Mouse (Mus musculus): ENCODE data around the gene Gm6408. TPM values are rescaled to one million over a fixed set of nuclear protein-coding genes. Genes with fewer than 3 reads are reported as not detected.
"Not testable (repeated sequence)": the region's sequence is repeated elsewhere in the genome, so short reads cannot be mapped to it uniquely, and the experiment has no call there.

Gene Gm6408
- polyA plus RNA-seq, 1 experiment from 2014 or later: not detected

DNA sequence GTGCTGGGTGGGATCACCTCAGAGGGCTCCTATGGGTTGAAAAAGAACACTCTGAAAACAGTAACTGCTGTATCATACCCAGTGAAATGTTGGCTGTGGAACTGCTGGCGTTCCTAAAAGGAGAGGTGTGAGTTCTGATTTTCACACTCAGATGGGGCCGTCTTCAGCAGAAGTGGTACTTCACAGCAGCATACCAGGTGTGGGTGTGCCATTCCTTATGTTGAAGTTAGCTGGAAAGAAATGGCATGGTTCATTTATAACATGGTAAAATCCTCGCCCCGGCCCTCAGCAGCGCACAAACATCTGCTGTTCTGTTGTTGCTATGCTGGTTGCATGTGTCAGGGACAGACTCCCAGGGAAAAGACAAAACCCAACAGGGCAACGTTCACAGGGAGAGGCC is 28.2 kb upstream of the Gm6408 start:
- Histone ChIP-seq H3K4me2 (ENCODE audit: low read depth, low read length, severe bottlenecking) (no peak overlapping the region), H3K4me3 (ENCODE audit: low read depth, low read length) (no peak overlapping the region), H3K4me1 (replicated peaks; ENCODE audit: control insufficient read depth, insufficient read depth, low read length) (no peaks in the 10 kb centered on the region), H3K9me3 (ENCODE audit: control insufficient read depth, low read length) (no peaks in the 10 kb centered on the region), H3K9ac (ENCODE audit: low read length) (no peak overlapping the region), H3K36me3 (ENCODE audit: control insufficient read depth, insufficient read depth, low read length) (no peaks in the 10 kb centered on the region), H3K27me3 (ENCODE audit: control insufficient read depth, insufficient read depth, low read length) (no peaks in the 10 kb centered on the region), H3K27ac (ENCODE audit: low read depth, low read length) (no peak overlapping the region)
- WGBS: 94% methylated on average over 6 of the region's 6 CpGs
- ATAC-seq (replicated peaks; ENCODE audit: low FRiP score) (no peak), DNase-seq (ENCODE audit: low spot score) (no peak)

- H3K9me3 ChIP-seq (ENCODE audit: control insufficient read depth, low read length): no peaks in the 10 kb centered on the region
- no peaks in the 10 kb centered on the region for H3K4me1 ChIP-seq (replicated peaks; ENCODE audit: control insufficient read depth, insufficient read depth, low read length)
- no peak overlapping the region for H3K4me3 ChIP-seq (ENCODE audit: low read depth, low read length)
- H3K9ac ChIP-seq (ENCODE audit: low read length): no peak overlapping the region
- no peak overlapping the region for H3K4me2 ChIP-seq (ENCODE audit: low read depth, low read length, severe bottlenecking)
- no peak overlapping the region for H3K27ac ChIP-seq (ENCODE audit: low read depth, low read length)
- no peak for ATAC-seq (replicated peaks; ENCODE audit: low FRiP score)
- DNase-seq (ENCODE audit: low spot score): no peak
- no peaks in the 10 kb centered on the region for H3K27me3 ChIP-seq (ENCODE audit: control insufficient read depth, insufficient read depth, low read length)
- 86% methylated on average over 8 of the region's 8 CpGs for WGBS
- no peaks in the 10 kb centered on the region; the same call in 1 of the 2 replicates for H3K36me3 ChIP-seq (ENCODE audit: control insufficient read depth, insufficient read depth, low read length)
Observed at GRCm38 (mm10) chr5:146461612-146462011, 20.2 kb upstream of the Gm6408 start.

- DNase-seq (ENCODE audit: low spot score) (no peak), ATAC-seq (replicated peaks; ENCODE audit: low FRiP score) (no peak)
- Histone ChIP-seq H3K36me3 (ENCODE audit: control insufficient read depth, insufficient read depth, low read length) (no peaks in the 10 kb centered on the region), H3K9ac (ENCODE audit: low read length) (no peak overlapping the region), H3K9me3 (ENCODE audit: control insufficient read depth, low read length) (no peaks in the 10 kb centered on the region), H3K4me3 (ENCODE audit: low read depth, low read length) (no peak overlapping the region), H3K27me3 (ENCODE audit: control insufficient read depth, insufficient read depth, low read length) (no peaks in the 10 kb centered on the region), H3K27ac (ENCODE audit: low read depth, low read length) (no peak overlapping the region), H3K4me1 (replicated peaks; ENCODE audit: control insufficient read depth, insufficient read depth, low read length) (no peaks in the 10 kb centered on the region), H3K4me2 (ENCODE audit: low read depth, low read length, severe bottlenecking) (no peak overlapping the region)
- 94% methylated on average over 19 of the region's 19 CpGs for WGBS
Observed at GRCm38 (mm10) chr5:146466663-146467062, 15.1 kb upstream of the Gm6408 start.

GRCm38 (mm10) chr5:146468311-146468710 is 13.5 kb upstream of the Gm6408 start:
- ATAC-seq (replicated peaks; ENCODE audit: low FRiP score) (no peak), DNase-seq (ENCODE audit: low spot score) (no peak)
- H3K27ac ChIP-seq (ENCODE audit: low read depth, low read length): no peak overlapping the region
- no peak overlapping the region for H3K4me3 ChIP-seq (ENCODE audit: low read depth, low read length)
- H3K9me3 ChIP-seq (ENCODE audit: control insufficient read depth, low read length): no peaks in the 10 kb centered on the region
- H3K27me3 ChIP-seq (ENCODE audit: control insufficient read depth, insufficient read depth, low read length): no peaks in the 10 kb centered on the region
- H3K4me2 ChIP-seq (ENCODE audit: low read depth, low read length, severe bottlenecking): no peak overlapping the region
- H3K4me1 ChIP-seq (replicated peaks; ENCODE audit: control insufficient read depth, insufficient read depth, low read length): no peaks in the 10 kb centered on the region
- WGBS: 89% methylated on average over 9 of the region's 9 CpGs
- H3K36me3 ChIP-seq (ENCODE audit: control insufficient read depth, insufficient read depth, low read length): no peaks in the 10 kb centered on the region
- H3K9ac ChIP-seq (ENCODE audit: low read length): no peak overlapping the region

GRCm38 (mm10) chr5:146470821-146471220 is 10.9 kb upstream of the Gm6408 start:
- DNase-seq (ENCODE audit: low spot score) (no peak), ATAC-seq (replicated peaks; ENCODE audit: low FRiP score) (no peak)
- WGBS: 87% methylated on average over 9 of the region's 9 CpGs
- Histone ChIP-seq H3K4me2 (ENCODE audit: low read depth, low read length, severe bottlenecking) (no peak overlapping the region), H3K9me3 (ENCODE audit: control insufficient read depth, low read length) (no peaks in the 10 kb centered on the region), H3K27me3 (ENCODE audit: control insufficient read depth, insufficient read depth, low read length) (no peaks in the 10 kb centered on the region), H3K27ac (ENCODE audit: low read depth, low read length) (no peak overlapping the region), H3K4me1 (replicated peaks; ENCODE audit: control insufficient read depth, insufficient read depth, low read length) (no peaks in the 10 kb centered on the region), H3K4me3 (ENCODE audit: low read depth, low read length) (no peak overlapping the region), H3K36me3 (ENCODE audit: control insufficient read depth, insufficient read depth, low read length) (no peaks in the 10 kb centered on the region), H3K9ac (ENCODE audit: low read length) (no peak overlapping the region)

DNA sequence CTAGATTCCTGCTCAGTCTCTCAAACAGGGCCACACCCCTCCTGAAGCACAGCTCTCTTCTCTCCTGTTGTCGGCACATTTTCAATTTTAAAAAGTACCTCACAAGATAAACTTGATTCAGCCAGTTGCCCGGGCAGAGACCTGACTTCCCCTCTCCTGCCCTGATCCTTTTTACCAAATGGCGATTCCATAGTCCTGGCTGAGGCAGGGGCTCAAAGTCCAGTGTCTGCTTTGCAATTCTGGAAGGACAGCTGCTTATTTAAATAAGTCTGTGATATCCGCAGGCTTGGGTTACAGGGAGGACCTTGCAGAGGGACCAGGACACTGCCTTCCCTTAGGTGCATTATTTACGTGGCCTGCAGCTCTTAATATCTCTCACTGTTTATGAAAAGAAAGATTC is 10.5 kb upstream of the Gm6408 start:
- Histone ChIP-seq H3K4me2 (ENCODE audit: low read depth, low read length, severe bottlenecking) (no peak overlapping the region), H3K4me1 (replicated peaks; ENCODE audit: control insufficient read depth, insufficient read depth, low read length) (no peaks in the 10 kb centered on the region), H3K27ac (ENCODE audit: low read depth, low read length) (no peak overlapping the region), H3K9ac (ENCODE audit: low read length) (no peak overlapping the region), H3K27me3 (ENCODE audit: control insufficient read depth, insufficient read depth, low read length) (no peaks in the 10 kb centered on the region), H3K9me3 (ENCODE audit: control insufficient read depth, low read length) (no peaks in the 10 kb centered on the region), H3K4me3 (ENCODE audit: low read depth, low read length) (no peak overlapping the region), H3K36me3 (ENCODE audit: control insufficient read depth, insufficient read depth, low read length) (no peaks in the 10 kb centered on the region)
- no peak for DNase-seq (ENCODE audit: low spot score)
- no peak for ATAC-seq (replicated peaks; ENCODE audit: low FRiP score)
- WGBS: 91% methylated on average over 5 of the region's 5 CpGs

- Histone ChIP-seq H3K4me3 (ENCODE audit: low read depth, low read length) (no peak overlapping the region), H3K27ac (ENCODE audit: low read depth, low read length) (no peak overlapping the region), H3K9me3 (ENCODE audit: control insufficient read depth, low read length) (no peaks in the 10 kb centered on the region), H3K4me1 (replicated peaks; ENCODE audit: control insufficient read depth, insufficient read depth, low read length) (no peaks in the 10 kb centered on the region), H3K9ac (ENCODE audit: low read length) (no peak overlapping the region), H3K4me2 (ENCODE audit: low read depth, low read length, severe bottlenecking) (no peak overlapping the region), H3K36me3 (ENCODE audit: control insufficient read depth, insufficient read depth, low read length) (no peaks in the 10 kb centered on the region), H3K27me3 (ENCODE audit: control insufficient read depth, insufficient read depth, low read length) (no peaks in the 10 kb centered on the region)
- 92% methylated on average over 12 of the region's 12 CpGs for WGBS
- DNase-seq (ENCODE audit: low spot score) (no peak), ATAC-seq (replicated peaks; ENCODE audit: low FRiP score) (no peak)
Observed at GRCm38 (mm10) chr5:146471821-146472220, 9.9 kb upstream of the Gm6408 start.

- H3K4me2 ChIP-seq (ENCODE audit: low read depth, low read length, severe bottlenecking); H3K4me1 ChIP-seq (replicated peaks; ENCODE audit: control insufficient read depth, insufficient read depth, low read length); H3K9ac ChIP-seq (ENCODE audit: low read length); ATAC-seq (replicated peaks; ENCODE audit: low FRiP score); H3K36me3 ChIP-seq (ENCODE audit: control insufficient read depth, insufficient read depth, low read length); H3K9me3 ChIP-seq (ENCODE audit: control insufficient read depth, low read length); H3K27ac ChIP-seq (ENCODE audit: low read depth, low read length); H3K27me3 ChIP-seq (ENCODE audit: control insufficient read depth, insufficient read depth, low read length); H3K4me3 ChIP-seq (ENCODE audit: low read depth, low read length): not testable (repeated sequence)
- WGBS: 16% methylated on average over 4 of the region's 4 CpGs
- peak; percentile 38 for DNase-seq (ENCODE audit: low spot score)
Observed at GRCm38 (mm10) chr5:146479564-146479963, 2.2 kb upstream of the Gm6408 start.

- H3K4me2 ChIP-seq (ENCODE audit: low read depth, low read length, severe bottlenecking); H3K9ac ChIP-seq (ENCODE audit: low read length); H3K4me1 ChIP-seq (replicated peaks; ENCODE audit: control insufficient read depth, insufficient read depth, low read length); H3K27ac ChIP-seq (ENCODE audit: low read depth, low read length); H3K9me3 ChIP-seq (ENCODE audit: control insufficient read depth, low read length); H3K27me3 ChIP-seq (ENCODE audit: control insufficient read depth, insufficient read depth, low read length); DNase-seq (ENCODE audit: low spot score); H3K4me3 ChIP-seq (ENCODE audit: low read depth, low read length); H3K36me3 ChIP-seq (ENCODE audit: control insufficient read depth, insufficient read depth, low read length); ATAC-seq (replicated peaks; ENCODE audit: low FRiP score): not testable (repeated sequence)
- 10% methylated on average over 3 of the region's 4 CpGs for WGBS
Observed at GRCm38 (mm10) chr5:146488959-146489358, 7.2 kb downstream of the Gm6408 start.
